Mouse (Mus musculus) kidney, embryonic 16.5 days (tissue): ENCODE measurements around the gene Lrrc7. TPM values are rescaled to one million over a fixed set of nuclear protein-coding genes. Genes with fewer than 3 reads are reported as not detected.

Source experiments
- ATAC-seq: fragments of 200-750 bp; cut with Nextera tagmentation; 2 replicates; pipeline ENCODE4 v1.8.0; 2017; ENCODE audit warnings: moderate TSS enrichment; ENCODE audit not compliant: low FRiP score, low TSS enrichment
- H3K27ac ChIP-seq: fragments of 300-500 bp; sonication (generic); 2 replicates; pipeline ENCODE4 v1.5.1; 2014; ENCODE audit warnings: low read length
- H3K27me3 ChIP-seq: fragments of 300-500 bp; sonication (generic); 2 replicates; pipeline ENCODE4 v1.6.1; 2014; ENCODE audit warnings: low read length, control low read depth, mixed read lengths; ENCODE audit not compliant: insufficient read depth
- H3K36me3 ChIP-seq: fragments of 300-500 bp; sonication (generic); 2 replicates; pipeline ENCODE4 v1.6.1; 2014; ENCODE audit warnings: low read length, control low read depth, mixed read lengths; ENCODE audit not compliant: insufficient read depth
- H3K4me1 ChIP-seq: fragments of 300-500 bp; sonication (generic); 2 replicates; pipeline ENCODE4 v1.6.1; 2014; ENCODE audit warnings: low read length, control low read depth, mixed read lengths; ENCODE audit not compliant: insufficient read depth
- H3K4me2 ChIP-seq: fragments of 300-500 bp; sonication (generic); replicated peaks from 2 replicates; pipeline ENCODE4 v1.6.1; 2014; ENCODE audit warnings: low read depth, low read length
- H3K4me3 ChIP-seq: fragments of 300-500 bp; sonication (generic); 2 replicates; pipeline ENCODE4 v1.5.1; 2014; ENCODE audit warnings: mild to moderate bottlenecking, low read length
- H3K9ac ChIP-seq: fragments of 300-500 bp; sonication (generic); replicated peaks from 2 replicates; pipeline ENCODE4 v1.6.1; 2014; ENCODE audit warnings: low read length
- H3K9me3 ChIP-seq: fragments of 300-500 bp; sonication (generic); 2 replicates; pipeline ENCODE4 v1.6.1; 2016; ENCODE audit warnings: low read length, control low read depth
- WGBS: fragments of 180-500 bp; shearing (Covaris S2); extraction: QIAGEN DNeasy Blood & Tissue Kit; methylation state at CpG from one replicate; pipeline ENCODE4 v1.1.7; 2014; 5-methylcytosine and 5-hydroxymethylcytosine counted together
- polyA plus RNA-seq: library from polyadenylated mRNA; unstranded; fragments of >200 nt; fragmentation: Nextera tagmentation; extraction: Ambion mirVana; gene quantifications from 2 replicates; pipeline ENCODE4 v1.2.1, GENCODE M21; 2015

Lrrc7 gene
- polyA plus RNA-seq, 1 experiment from 2014 or later = 0.15 TPM

DNA sequence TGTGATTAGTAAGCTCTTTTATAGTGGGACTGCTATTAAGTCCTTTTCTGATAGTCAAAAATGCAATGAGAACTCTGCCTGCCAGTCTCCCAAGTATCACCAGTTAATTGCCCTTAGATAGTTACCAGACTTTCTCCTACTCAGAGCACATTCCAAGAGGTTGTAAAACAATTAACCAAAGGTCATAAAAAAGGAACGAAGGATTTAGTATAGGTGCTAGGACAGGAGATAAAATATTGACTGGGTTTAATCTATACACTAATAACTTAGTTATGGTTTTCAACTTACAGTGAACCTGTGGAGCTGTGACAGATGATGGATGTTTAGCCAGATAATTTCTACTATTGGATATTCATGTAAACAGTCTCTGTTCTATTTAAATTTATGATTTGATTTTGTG, 175.2 kb downstream of the Lrrc7 start:
- no peaks in the 10 kb centered on the region for H3K4me1 ChIP-seq
- H3K4me3 ChIP-seq = no peak overlapping the region
- ATAC-seq = no peak
- 0% methylated on average over 1 of the region's 1 CpGs for WGBS
- no peaks in the 10 kb centered on the region for H3K27me3 ChIP-seq
- no peaks in the 10 kb centered on the region for H3K36me3 ChIP-seq
- no peak overlapping the region for H3K4me2 ChIP-seq
- H3K27ac ChIP-seq = no peak overlapping the region
- H3K9me3 ChIP-seq = no peaks in the 10 kb centered on the region
- no peak overlapping the region for H3K9ac ChIP-seq

DNA sequence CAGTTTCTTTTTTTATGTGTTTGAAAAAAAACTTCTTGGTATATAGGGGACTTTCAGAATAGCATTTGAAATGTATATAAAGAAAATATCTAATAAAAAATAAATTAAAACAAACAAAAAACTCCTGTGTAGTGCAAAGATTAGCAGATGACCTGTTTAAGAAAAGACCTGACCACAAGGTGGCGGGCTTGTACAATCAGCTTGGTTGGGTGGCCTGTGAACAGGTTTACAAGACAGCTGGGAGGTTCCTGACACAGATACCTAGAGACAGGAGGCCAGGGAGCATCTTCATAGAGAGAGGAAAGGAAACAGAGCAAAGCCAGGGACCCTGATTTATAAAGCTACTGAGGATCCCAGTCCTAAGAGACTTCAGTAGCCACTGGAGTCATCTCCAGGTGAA, 186.1 kb downstream of the Lrrc7 start:
- no peaks in the 10 kb centered on the region for H3K27me3 ChIP-seq
- no peak overlapping the region for H3K4me3 ChIP-seq
- no peaks in the 10 kb centered on the region for H3K9me3 ChIP-seq
- WGBS = 3% methylated on average over 1 of the region's 1 CpGs
- no peak overlapping the region for H3K27ac ChIP-seq
- no peak overlapping the region for H3K4me2 ChIP-seq
- ATAC-seq = no peak
- H3K9ac ChIP-seq = no peak overlapping the region
- no peaks in the 10 kb centered on the region for H3K4me1 ChIP-seq
- no peaks in the 10 kb centered on the region for H3K36me3 ChIP-seq

DNA sequence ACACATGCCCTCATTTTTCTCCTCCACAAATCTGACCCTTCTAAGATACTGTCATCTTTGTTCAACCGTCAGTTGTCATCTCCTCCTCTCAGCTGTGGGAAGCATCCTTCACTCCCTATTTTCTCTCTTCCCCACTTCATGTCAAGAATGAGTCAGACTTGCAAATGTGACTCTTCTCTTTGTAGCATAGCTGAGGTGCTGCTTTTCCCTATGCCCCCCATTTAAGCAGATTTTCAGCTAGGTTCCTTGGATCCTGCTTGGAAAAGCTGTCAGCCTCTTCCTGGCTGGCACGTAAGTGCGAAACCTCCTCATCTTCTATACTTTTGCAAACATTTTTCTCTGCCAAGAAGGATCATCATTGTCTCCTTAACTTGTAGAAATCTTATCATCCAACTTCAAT, 192.9 kb downstream of the Lrrc7 start:
- Histone ChIP-seq H3K9me3 (no peaks in the 10 kb centered on the region), H3K9ac (no peak overlapping the region), H3K4me3 (no peak overlapping the region), H3K36me3 (no peaks in the 10 kb centered on the region), H3K4me2 (no peak overlapping the region), H3K27me3 (no peaks in the 10 kb centered on the region), H3K27ac (no peak overlapping the region), H3K4me1 (no peaks in the 10 kb centered on the region)
- 75% methylated on average over 3 of the region's 3 CpGs for WGBS
- no peak for ATAC-seq

DNA sequence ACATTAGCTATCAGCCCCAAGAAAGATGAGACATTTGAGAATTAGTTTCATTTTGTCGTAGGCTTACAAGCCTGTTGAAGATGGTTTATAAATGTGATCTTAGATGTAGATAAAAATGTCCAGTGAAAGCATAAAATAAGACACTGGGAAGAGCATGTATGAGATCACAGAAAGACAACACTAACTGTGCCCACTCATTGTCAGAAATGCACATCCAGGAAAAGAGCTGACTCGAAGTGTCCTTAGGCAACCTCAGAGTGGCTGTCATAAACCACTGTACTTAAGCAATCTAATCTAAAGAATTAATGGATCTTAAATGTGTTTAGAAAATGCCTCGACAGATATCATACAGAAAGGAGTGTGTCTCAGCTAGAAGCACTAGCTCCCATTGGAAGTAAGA, 196.2 kb downstream of the Lrrc7 start:
- Histone ChIP-seq H3K36me3 (no peaks in the 10 kb centered on the region), H3K27me3 (no peaks in the 10 kb centered on the region), H3K4me2 (no peak overlapping the region), H3K4me1 (no peaks in the 10 kb centered on the region), H3K4me3 (no peak overlapping the region), H3K9ac (no peak overlapping the region), H3K27ac (no peak overlapping the region), H3K9me3 (no peaks in the 10 kb centered on the region)
- WGBS = 81% methylated on average over 3 of the region's 3 CpGs
- ATAC-seq = no peak

DNA sequence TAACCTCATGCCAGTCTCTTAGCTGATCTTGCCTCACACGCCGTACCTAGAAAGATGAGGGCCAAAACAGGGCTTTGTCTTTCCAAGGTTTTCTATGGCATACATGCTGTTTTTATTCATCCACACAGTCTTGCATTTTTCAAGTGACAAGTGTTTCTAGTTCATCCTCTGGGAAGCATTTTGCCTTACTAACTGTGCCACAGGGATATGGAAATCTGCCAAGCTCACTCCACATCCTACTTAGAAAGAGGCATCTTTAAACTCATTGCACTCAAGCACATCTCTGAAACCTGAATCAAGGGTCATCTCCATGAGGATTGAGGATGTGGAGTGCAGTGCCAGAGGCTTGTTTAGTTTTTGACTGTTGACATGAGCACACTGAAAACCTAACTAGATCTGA, 199.9 kb downstream of the Lrrc7 start:
- H3K36me3 ChIP-seq = no peaks in the 10 kb centered on the region
- H3K4me3 ChIP-seq = no peak overlapping the region
- H3K9ac ChIP-seq = no peak overlapping the region
- 91% methylated on average over 2 of the region's 2 CpGs for WGBS
- H3K27ac ChIP-seq = no peak overlapping the region
- no peaks in the 10 kb centered on the region for H3K9me3 ChIP-seq
- no peaks in the 10 kb centered on the region for H3K27me3 ChIP-seq
- no peak for ATAC-seq
- H3K4me1 ChIP-seq = no peaks in the 10 kb centered on the region
- no peak overlapping the region for H3K4me2 ChIP-seq

DNA sequence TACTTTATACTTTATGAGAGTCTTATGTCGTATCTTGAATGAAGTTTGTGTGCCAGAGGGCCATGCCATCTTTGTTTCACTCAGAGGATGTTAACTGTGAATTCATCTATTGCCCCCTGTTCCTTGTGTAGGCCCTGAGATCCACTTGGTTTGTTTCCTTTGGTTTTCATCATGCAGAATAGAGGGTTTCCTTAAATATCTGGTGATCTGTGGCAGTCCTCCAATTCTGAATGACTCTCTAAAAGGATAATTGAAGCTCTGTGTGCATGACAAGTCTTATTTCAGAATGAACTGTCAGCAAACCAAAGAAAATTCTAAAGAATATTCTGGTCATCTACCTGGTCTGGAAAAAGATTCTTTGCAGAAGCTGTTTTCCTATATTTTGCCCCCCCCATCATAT, 205.3 kb downstream of the Lrrc7 start:
- no peaks in the 10 kb centered on the region for H3K27me3 ChIP-seq
- H3K4me3 ChIP-seq = no peak overlapping the region
- no peak overlapping the region for H3K9ac ChIP-seq
- 90% methylated on average over 1 of the region's 1 CpGs for WGBS
- no peaks in the 10 kb centered on the region for H3K9me3 ChIP-seq
- H3K4me2 ChIP-seq = no peak overlapping the region
- H3K27ac ChIP-seq = no peak overlapping the region
- H3K36me3 ChIP-seq = no peaks in the 10 kb centered on the region
- no peak for ATAC-seq
- no peaks in the 10 kb centered on the region for H3K4me1 ChIP-seq

DNA sequence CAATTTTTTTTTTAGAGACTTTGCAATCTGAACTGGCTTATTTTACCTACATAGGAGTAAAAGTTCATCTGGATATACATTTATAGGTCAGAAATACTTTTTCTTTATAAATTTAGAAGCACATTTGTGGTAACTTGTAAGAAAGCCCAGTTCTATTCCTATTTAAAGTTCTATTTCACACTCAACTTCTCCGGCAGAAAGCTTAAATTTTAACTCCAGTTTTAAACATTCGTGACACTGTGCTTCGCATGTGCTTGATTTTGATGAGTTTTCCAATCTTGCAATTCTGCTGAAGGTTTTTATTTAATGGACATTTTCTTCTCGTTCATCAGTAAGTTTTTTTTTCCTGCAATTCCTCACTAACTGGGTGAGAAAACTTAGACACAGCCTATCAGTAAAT, 205.8 kb downstream of the Lrrc7 start:
- Histone ChIP-seq H3K36me3 (no peaks in the 10 kb centered on the region), H3K4me1 (no peaks in the 10 kb centered on the region), H3K9ac (no peak overlapping the region), H3K27me3 (no peaks in the 10 kb centered on the region), H3K4me2 (no peak overlapping the region), H3K9me3 (no peaks in the 10 kb centered on the region), H3K4me3 (no peak overlapping the region), H3K27ac (no peak overlapping the region)
- ATAC-seq = no peak
- 88% methylated on average over 4 of the region's 4 CpGs for WGBS

DNA sequence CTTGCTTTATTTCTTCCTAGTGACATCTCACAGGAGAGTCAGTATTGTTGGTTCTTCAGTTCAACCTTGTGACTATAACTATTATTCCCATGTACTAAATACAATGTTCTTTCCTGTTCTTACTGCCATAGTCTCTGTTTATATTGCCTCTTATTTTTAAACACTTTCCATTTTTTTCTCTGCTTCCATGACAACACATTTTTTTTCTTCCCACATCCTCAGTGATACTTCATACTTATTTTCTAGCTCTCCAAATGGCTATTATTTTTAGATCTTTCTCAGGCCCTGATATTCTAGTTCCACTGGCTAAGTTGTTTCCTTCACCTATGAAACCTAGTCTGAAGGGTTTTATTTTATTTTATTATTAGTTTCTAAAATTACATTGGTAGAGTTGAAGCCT, 221.2 kb downstream of the Lrrc7 start:
- Histone ChIP-seq H3K4me3 (no peak overlapping the region), H3K27me3 (no peaks in the 10 kb centered on the region), H3K9me3 (no peaks in the 10 kb centered on the region), H3K36me3 (no peaks in the 10 kb centered on the region), H3K27ac (no peak overlapping the region), H3K4me1 (no peaks in the 10 kb centered on the region), H3K9ac (no peak overlapping the region), H3K4me2 (no peak overlapping the region)
- ATAC-seq = no peak

DNA sequence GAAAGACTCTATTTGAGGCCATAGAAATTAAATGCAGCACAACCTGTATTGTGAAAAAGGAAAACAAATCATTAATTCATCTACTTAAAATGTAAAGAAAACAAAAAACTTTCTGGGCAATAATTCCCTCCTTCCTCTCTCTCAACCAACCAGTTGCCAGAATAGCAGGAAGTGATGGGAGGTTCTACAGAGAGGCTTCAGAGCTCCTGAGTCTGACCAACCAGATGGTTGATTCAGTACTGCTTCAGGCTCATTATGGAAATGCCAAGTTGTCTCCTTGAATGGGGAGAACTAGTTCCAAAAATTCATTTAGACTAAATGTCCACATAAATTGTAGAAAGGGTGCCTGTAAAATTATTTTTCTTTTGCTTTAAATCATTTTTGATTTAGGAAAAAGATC, 231.9 kb downstream of the Lrrc7 start:
- Histone ChIP-seq H3K9me3 (0 out of 2 replicates have a peak, but pooled peaks cover 4% of the 10 kb centered on the region), H3K27me3 (no peaks in the 10 kb centered on the region), H3K4me3 (no peak overlapping the region), H3K4me1 (no peaks in the 10 kb centered on the region), H3K9ac (no peak overlapping the region), H3K4me2 (no peak overlapping the region), H3K27ac (no peak overlapping the region), H3K36me3 (no peaks in the 10 kb centered on the region)
- ATAC-seq = no peak

DNA sequence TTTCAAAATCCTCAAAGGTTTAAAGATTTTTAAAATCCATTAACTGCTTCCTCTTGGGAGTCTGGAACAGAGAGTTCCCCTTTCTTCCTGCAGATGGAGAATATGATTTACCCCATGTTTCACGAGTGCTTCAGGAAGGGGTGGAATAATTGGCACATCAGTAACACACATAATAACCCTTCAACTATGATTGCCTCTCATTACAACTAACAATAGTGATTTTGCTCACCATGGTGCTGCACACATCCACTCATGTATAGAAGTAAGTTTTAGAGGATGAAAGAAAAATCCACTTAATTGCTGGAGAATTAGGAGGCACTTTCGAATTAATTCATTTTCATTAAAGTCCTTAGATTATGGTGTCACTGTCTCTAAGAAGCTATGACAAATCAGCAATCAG, 251.6 kb downstream of the Lrrc7 start:
- no peaks in the 10 kb centered on the region for H3K27me3 ChIP-seq
- no peak overlapping the region for H3K9ac ChIP-seq
- H3K4me2 ChIP-seq = no peak overlapping the region
- no peak overlapping the region for H3K27ac ChIP-seq
- no peaks in the 10 kb centered on the region for H3K36me3 ChIP-seq
- H3K9me3 ChIP-seq = no peaks in the 10 kb centered on the region
- ATAC-seq = no peak
- no peak overlapping the region for H3K4me3 ChIP-seq
- WGBS = 84% methylated on average over 2 of the region's 2 CpGs
- H3K4me1 ChIP-seq = no peaks in the 10 kb centered on the region

DNA sequence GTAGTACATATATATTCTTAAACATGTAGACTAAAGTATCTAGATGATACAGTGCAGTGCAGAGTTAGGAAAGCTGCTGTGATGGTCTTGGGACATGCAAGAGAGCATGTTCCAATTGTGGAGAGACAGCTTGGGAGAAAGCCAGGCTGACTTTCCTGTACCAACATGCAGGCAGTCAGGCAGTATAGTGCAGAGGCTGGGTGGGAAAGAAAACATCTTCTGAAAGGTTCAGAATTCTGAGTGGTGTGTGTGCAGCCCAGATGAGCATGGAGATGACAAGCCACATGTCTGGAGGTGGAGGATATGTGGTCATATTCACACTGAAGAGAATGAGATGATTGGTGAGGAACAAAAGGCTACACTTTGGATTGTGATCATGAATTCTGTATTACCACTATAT, 254.6 kb downstream of the Lrrc7 start:
- Histone ChIP-seq H3K4me2 (no peak overlapping the region), H3K9ac (no peak overlapping the region), H3K9me3 (no peaks in the 10 kb centered on the region), H3K36me3 (no peaks in the 10 kb centered on the region), H3K4me3 (no peak overlapping the region), H3K4me1 (no peaks in the 10 kb centered on the region), H3K27ac (no peak overlapping the region), H3K27me3 (no peaks in the 10 kb centered on the region)
- ATAC-seq = no peak
